Mouse (Mus musculus) hindbrain, embryonic 11.5 days (tissue): ENCODE measurements around the gene Bicral. TPM values are rescaled to one million over a fixed set of nuclear protein-coding genes. Genes with fewer than 3 reads are reported as not detected.

Source experiments
- ATAC-seq: fragments of 200-750 bp; cut with Nextera tagmentation; 2 replicates; pipeline ENCODE4 v1.8.0; 2017; ENCODE audit warnings: mild to moderate bottlenecking, moderate TSS enrichment, moderate library complexity; ENCODE audit not compliant: low FRiP score
- DNase-seq: peaks from one replicate; pipeline ENCODE4 v3.0.0-alpha.2; 2015; ENCODE audit warnings: low spot score
- H3K27ac ChIP-seq: fragments of 300-500 bp; sonication (generic); 2 replicates; pipeline ENCODE4 v1.5.1; 2014; ENCODE audit warnings: mild to moderate bottlenecking, low read depth, low read length
- H3K27me3 ChIP-seq: fragments of 300-500 bp; sonication (generic); 2 replicates; pipeline ENCODE4 v1.6.1; 2014; ENCODE audit warnings: mild to moderate bottlenecking, low read length, moderate library complexity, mixed read lengths; ENCODE audit not compliant: control insufficient read depth, insufficient read depth
- H3K36me3 ChIP-seq: fragments of 300-500 bp; sonication (generic); 2 replicates; pipeline ENCODE4 v1.6.1; 2014; ENCODE audit warnings: mild to moderate bottlenecking, low read length, moderate library complexity, mixed read lengths; ENCODE audit not compliant: control insufficient read depth, insufficient read depth
- H3K4me1 ChIP-seq: fragments of 300-500 bp; sonication (generic); replicated peaks from 2 replicates; pipeline ENCODE4 v1.6.1; 2014; ENCODE audit warnings: low read length, mixed read lengths; ENCODE audit not compliant: control insufficient read depth, insufficient read depth
- H3K4me2 ChIP-seq: fragments of 300-500 bp; sonication (generic); replicated peaks from 2 replicates; pipeline ENCODE4 v1.6.1; 2014; ENCODE audit warnings: mild to moderate bottlenecking, low read depth, low read length
- H3K4me3 ChIP-seq: fragments of 300-500 bp; sonication (generic); 2 replicates; pipeline ENCODE4 v1.5.1; 2014; ENCODE audit warnings: low read depth, low read length
- H3K9ac ChIP-seq: fragments of 300-500 bp; sonication (generic); 2 replicates; pipeline ENCODE4 v1.6.1; 2014; ENCODE audit warnings: low read depth, low read length
- H3K9me3 ChIP-seq: fragments of 300-500 bp; sonication (generic); 2 replicates; pipeline ENCODE4 v1.6.1; 2016; ENCODE audit warnings: low read length; ENCODE audit not compliant: control insufficient read depth
- WGBS: fragments of 180-500 bp; shearing (Covaris S2); extraction: QIAGEN DNeasy Blood & Tissue Kit; methylation state at CpG from one replicate; pipeline ENCODE4 v1.1.7; 2014; 5-methylcytosine and 5-hydroxymethylcytosine counted together
- polyA plus RNA-seq: library from polyadenylated mRNA; unstranded; fragments of >200 nt; fragmentation: Nextera tagmentation; extraction: Ambion mirVana; gene quantifications from 2 replicates; pipeline ENCODE4 v1.2.1, GENCODE M21; 2014

Bicral gene
- polyA plus RNA-seq, 1 experiment from 2014 or later, result 5.5 TPM

GRCm38 (mm10) chr17:46889450-46890084 lies 31.3 kb upstream of the Bicral start:
- Histone ChIP-seq H3K27me3 (no peaks in the 10 kb centered on the region), H3K4me3 (peak overlapping the region; percentile 76), H3K4me2 (peak overlapping the region; percentile 95), H3K27ac (peak overlapping the region; percentile 92), H3K9me3 (no peaks in the 10 kb centered on the region), H3K9ac (peak overlapping the region; percentile 66), H3K4me1 (peaks cover 13% of the 10 kb centered on the region), H3K36me3 (no peaks in the 10 kb centered on the region)
- DNase-seq (peak; percentile 81), ATAC-seq (peak; percentile 75)
- WGBS, result under 1% methylated on average over 44 of the region's 44 CpGs

DNA sequence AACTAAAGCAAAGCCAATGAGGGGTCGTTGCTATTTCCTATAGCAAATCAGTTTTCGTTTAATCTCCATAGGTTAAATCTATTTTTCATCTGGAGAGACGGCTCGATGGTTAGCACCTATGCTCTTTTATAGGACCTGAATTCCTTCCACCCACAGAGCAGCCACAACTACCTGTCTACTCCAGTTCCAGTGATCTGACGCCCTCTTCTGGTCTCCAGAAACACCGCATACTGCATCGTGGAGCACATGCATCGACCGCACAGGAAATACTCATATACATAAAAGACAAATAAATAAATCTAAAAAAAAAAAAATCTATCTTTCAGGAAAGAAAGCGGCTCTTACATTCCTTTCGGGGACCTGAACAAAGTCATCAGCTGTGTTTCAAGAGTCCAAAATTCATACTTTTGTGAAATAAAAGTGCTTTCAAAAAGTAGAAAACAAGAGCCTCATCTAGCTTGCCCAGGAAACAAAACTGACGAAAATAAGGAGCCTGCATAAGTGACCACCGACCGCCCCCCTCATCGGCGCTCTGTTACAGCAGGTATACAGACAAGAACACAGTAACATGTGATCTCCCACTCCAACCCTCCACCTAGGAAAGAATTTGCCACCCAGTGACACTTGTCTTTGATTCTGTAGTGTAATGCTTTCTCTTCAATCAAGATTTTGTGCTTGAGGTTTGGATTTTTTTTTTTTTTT lies 30.4 kb upstream of the Bicral start:
- no peak for ATAC-seq
- Histone ChIP-seq H3K4me2 (peak overlapping the region; percentile 95), H3K27me3 (no peaks in the 10 kb centered on the region), H3K4me1 (peaks cover 13% of the 10 kb centered on the region), H3K9ac (peak overlapping the region; percentile 66; the same call in 1 of the 2 replicates), H3K4me3 (peak overlapping the region; percentile 76; the same call in 1 of the 2 replicates), H3K36me3 (no peaks in the 10 kb centered on the region), H3K9me3 (no peaks in the 10 kb centered on the region), H3K27ac (peak overlapping the region; percentile 92)
- DNase-seq, result peak; percentile 48
- 37% methylated on average over 16 of the region's 16 CpGs for WGBS

- ATAC-seq (no peak), DNase-seq (no peak)
- Histone ChIP-seq H3K4me1 (0 out of 2 replicates have a peak, but pooled peaks cover 2% of the 10 kb centered on the region), H3K27me3 (no peaks in the 10 kb centered on the region), H3K36me3 (no peaks in the 10 kb centered on the region), H3K9ac (no peak overlapping the region), H3K4me2 (no peak overlapping the region), H3K27ac (no peak overlapping the region), H3K9me3 (no peaks in the 10 kb centered on the region), H3K4me3 (no peak overlapping the region)
- 62% methylated on average over 17 of the region's 17 CpGs for WGBS
These were observed 27.8 kb upstream of the Bicral start for GRCm38 (mm10) chr17:46885910-46886643.

GRCm38 (mm10) chr17:46885218-46885909 lies 27.1 kb upstream of the Bicral start:
- no peak overlapping the region for H3K4me3 ChIP-seq
- WGBS, result 83% methylated on average over 11 of the region's 11 CpGs
- H3K36me3 ChIP-seq, result no peaks in the 10 kb centered on the region
- DNase-seq (no peak), ATAC-seq (no peak)
- no peak overlapping the region for H3K9ac ChIP-seq
- no peaks in the 10 kb centered on the region for H3K9me3 ChIP-seq
- H3K4me1 ChIP-seq, result 0 out of 2 replicates have a peak, but pooled peaks cover 2% of the 10 kb centered on the region
- no peak overlapping the region for H3K27ac ChIP-seq
- no peak overlapping the region for H3K4me2 ChIP-seq
- no peaks in the 10 kb centered on the region for H3K27me3 ChIP-seq

- Histone ChIP-seq H3K36me3 (no peaks in the 10 kb centered on the region), H3K4me3 (no peak overlapping the region), H3K27me3 (no peaks in the 10 kb centered on the region), H3K9me3 (no peaks in the 10 kb centered on the region), H3K4me2 (no peak overlapping the region), H3K9ac (no peak overlapping the region), H3K27ac (no peak overlapping the region), H3K4me1 (0 out of 2 replicates have a peak, but pooled peaks cover 2% of the 10 kb centered on the region)
- DNase-seq, result no peak
- ATAC-seq, result no peak
- 96% methylated on average over 6 of the region's 6 CpGs for WGBS
These were observed 26.5 kb upstream of the Bicral start for GRCm38 (mm10) chr17:46884766-46885165.

DNA sequence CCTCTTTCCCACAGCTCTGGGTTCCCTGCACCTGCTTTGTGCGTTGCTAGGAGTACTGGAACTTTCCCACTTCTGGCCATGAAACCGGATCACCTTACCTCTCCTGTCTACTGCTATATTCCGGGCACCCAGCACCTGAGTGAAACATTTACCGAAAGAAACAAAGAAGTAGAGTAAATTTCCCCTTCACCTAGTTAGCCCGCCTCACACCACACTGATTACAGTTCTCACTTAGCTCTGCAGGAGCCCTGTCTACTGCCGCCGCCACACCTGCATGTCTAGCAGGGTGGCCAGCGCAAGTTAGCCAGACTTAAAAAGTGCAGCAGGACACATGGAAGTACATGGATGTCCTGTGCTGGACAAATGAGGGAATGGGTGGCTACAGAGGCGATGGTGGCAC lies 24.8 kb upstream of the Bicral start:
- Histone ChIP-seq H3K27ac (no peak overlapping the region), H3K4me3 (no peak overlapping the region), H3K9ac (no peak overlapping the region), H3K4me1 (no peaks in the 10 kb centered on the region), H3K27me3 (no peaks in the 10 kb centered on the region), H3K36me3 (no peaks in the 10 kb centered on the region), H3K4me2 (no peak overlapping the region), H3K9me3 (no peaks in the 10 kb centered on the region)
- WGBS, result 91% methylated on average over 9 of the region's 9 CpGs
- no peak for DNase-seq
- ATAC-seq, result no peak

GRCm38 (mm10) chr17:46881728-46882127 lies 23.4 kb upstream of the Bicral start:
- DNase-seq (no peak), ATAC-seq (no peak)
- Histone ChIP-seq H3K4me3 (no peak overlapping the region), H3K9ac (no peak overlapping the region), H3K36me3 (no peaks in the 10 kb centered on the region), H3K9me3 (no peaks in the 10 kb centered on the region), H3K4me1 (no peaks in the 10 kb centered on the region), H3K27ac (no peak overlapping the region), H3K4me2 (no peak overlapping the region), H3K27me3 (no peaks in the 10 kb centered on the region)
- 90% methylated on average over 6 of the region's 6 CpGs for WGBS

GRCm38 (mm10) chr17:46880322-46880721 lies 22.0 kb upstream of the Bicral start:
- no peak overlapping the region for H3K4me3 ChIP-seq
- H3K27ac ChIP-seq, result no peak overlapping the region
- no peak overlapping the region for H3K9ac ChIP-seq
- 84% methylated on average over 2 of the region's 2 CpGs for WGBS
- H3K9me3 ChIP-seq, result no peaks in the 10 kb centered on the region
- H3K27me3 ChIP-seq, result no peaks in the 10 kb centered on the region
- H3K4me1 ChIP-seq, result no peaks in the 10 kb centered on the region
- 0 out of 2 replicates have a peak, but pooled peaks have one; percentile 6 for ATAC-seq
- DNase-seq, result no peak
- no peaks in the 10 kb centered on the region for H3K36me3 ChIP-seq
- H3K4me2 ChIP-seq, result no peak overlapping the region
